Mouse (Mus musculus) midbrain, embryonic 11.5 days (tissue): ENCODE measurements at regions not wholly inside any gene's neighbourhood (a gene's known extent, or its start where the extent isn't known, plus 50 kb on each side); places are given as distances from the start of the nearest gene placed in this dataset.
"Not testable (repeated sequence)": the region's sequence is repeated elsewhere in the genome, so short reads cannot be mapped to it uniquely, and the experiment has no call there.

Experiments
- ATAC-seq: fragments of 200-750 bp; cut with Nextera tagmentation; 2 replicates; pipeline ENCODE4 v1.8.0; 2017; ENCODE audit warnings: moderate TSS enrichment, moderate library complexity; ENCODE audit not compliant: low FRiP score
- DNase-seq: peaks from one replicate; pipeline ENCODE4 v3.0.0; 2015; ENCODE audit warnings: low spot score; ENCODE audit errors: missing footprints
- H3K27ac ChIP-seq: fragments of 300-500 bp; sonication (generic); 2 replicates; pipeline ENCODE4 v1.5.1; 2014; ENCODE audit warnings: low read depth, low read length
- H3K27me3 ChIP-seq: fragments of 300-500 bp; sonication (generic); 2 replicates; pipeline ENCODE4 v1.6.1; 2014; ENCODE audit warnings: mild to moderate bottlenecking, low read length, moderate library complexity, mixed read lengths; ENCODE audit not compliant: control insufficient read depth, insufficient read depth
- H3K36me3 ChIP-seq: fragments of 300-500 bp; sonication (generic); 2 replicates; pipeline ENCODE4 v1.6.1; 2014; ENCODE audit warnings: mild to moderate bottlenecking, low read length, moderate library complexity, mixed read lengths; ENCODE audit not compliant: control insufficient read depth, insufficient read depth
- H3K4me1 ChIP-seq: fragments of 300-500 bp; sonication (generic); 2 replicates; pipeline ENCODE4 v1.6.1; 2014; ENCODE audit warnings: low read length; ENCODE audit not compliant: control insufficient read depth, insufficient read depth
- H3K4me2 ChIP-seq: fragments of 300-500 bp; sonication (generic); 2 replicates; pipeline ENCODE4 v1.6.1; 2014; ENCODE audit warnings: mild to moderate bottlenecking, moderate library complexity
- H3K4me3 ChIP-seq: fragments of 300-500 bp; sonication (generic); 2 replicates; pipeline ENCODE4 v1.5.1; 2014; ENCODE audit warnings: low read depth, low read length
- H3K9ac ChIP-seq: fragments of 300-500 bp; sonication (generic); 2 replicates; pipeline ENCODE4 v1.6.1; 2014; ENCODE audit warnings: low read length
- H3K9me3 ChIP-seq: fragments of 300-500 bp; sonication (generic); 2 replicates; pipeline ENCODE4 v1.6.1; 2016; ENCODE audit warnings: low read length; ENCODE audit not compliant: control insufficient read depth
- WGBS: fragments of 180-500 bp; shearing (Covaris S2); extraction: QIAGEN DNeasy Blood & Tissue Kit; methylation state at CpG from one replicate; pipeline ENCODE4 v1.1.7; 2014; 5-methylcytosine and 5-hydroxymethylcytosine counted together

- Histone ChIP-seq H3K4me2 (no peak overlapping the region), H3K36me3 (no peaks in the 10 kb centered on the region), H3K27ac (no peak overlapping the region), H3K4me1 (no peaks in the 10 kb centered on the region), H3K9ac (no peak overlapping the region), H3K9me3 (no peaks in the 10 kb centered on the region), H3K27me3 (no peaks in the 10 kb centered on the region), H3K4me3 (no peak overlapping the region)
- DNase-seq (no peak), ATAC-seq (no peak)
- 93% methylated on average over 3 of the region's 3 CpGs for WGBS
Measured at GRCm38 (mm10) chr14:48583516-48583915, 90.1 kb downstream of the Otx2 start.

- Histone ChIP-seq H3K4me3 (no peak overlapping the region), H3K4me2 (no peak overlapping the region), H3K9me3 (no peaks in the 10 kb centered on the region), H3K4me1 (no peaks in the 10 kb centered on the region), H3K36me3 (no peaks in the 10 kb centered on the region), H3K27me3 (no peaks in the 10 kb centered on the region), H3K9ac (no peak overlapping the region), H3K27ac (no peak overlapping the region)
- WGBS, result 81% methylated on average over 1 of the region's 1 CpGs
- DNase-seq, result no peak
- ATAC-seq, result no peak
Measured at GRCm38 (mm10) chr14:48582080-48582479, 91.5 kb downstream of the Otx2 start.

DNA sequence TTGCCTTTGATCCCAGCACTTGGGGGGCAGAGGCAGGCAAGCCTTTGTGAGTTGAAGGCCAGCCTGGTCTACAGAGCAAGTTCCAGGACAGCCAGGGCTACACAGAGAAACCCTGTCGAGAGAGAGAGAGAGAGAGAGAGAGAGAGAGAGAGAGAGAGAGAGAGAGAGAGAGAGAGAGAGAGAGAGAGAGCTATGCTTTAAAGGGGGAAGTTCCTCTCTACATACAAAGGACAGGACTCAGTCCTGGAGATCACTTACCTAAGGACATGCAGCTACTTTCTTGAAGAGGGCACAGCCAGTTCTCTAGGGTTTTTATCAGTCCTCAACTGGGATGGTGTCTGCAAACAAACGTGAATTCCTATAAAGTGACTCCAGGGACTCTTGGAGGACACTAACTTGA, 92.3 kb downstream of the Otx2 start:
- not testable (repeated sequence) for H3K9me3 ChIP-seq, H3K4me3 ChIP-seq, H3K27ac ChIP-seq, H3K9ac ChIP-seq, H3K4me2 ChIP-seq, H3K36me3 ChIP-seq, DNase-seq, ATAC-seq, H3K27me3 ChIP-seq, H3K4me1 ChIP-seq
- WGBS, result 26% methylated on average over 1 of the region's 2 CpGs

GRCm38 (mm10) chr14:48580396-48580795, 93.2 kb downstream of the Otx2 start:
- Histone ChIP-seq H3K4me1 (no peaks in the 10 kb centered on the region), H3K27ac (no peak overlapping the region), H3K4me3 (no peak overlapping the region), H3K36me3 (no peaks in the 10 kb centered on the region), H3K27me3 (no peaks in the 10 kb centered on the region), H3K9ac (no peak overlapping the region), H3K9me3 (no peaks in the 10 kb centered on the region), H3K4me2 (no peak overlapping the region)
- ATAC-seq, result peak; percentile 75; the same call in 1 of the 2 replicates
- WGBS, result 22% methylated on average over 9 of the region's 9 CpGs
- DNase-seq, result no peak

GRCm38 (mm10) chr14:48579985-48580384, 93.6 kb downstream of the Otx2 start:
- no peaks in the 10 kb centered on the region for H3K27me3 ChIP-seq
- H3K4me2 ChIP-seq, result no peak overlapping the region
- H3K9me3 ChIP-seq, result no peaks in the 10 kb centered on the region
- ATAC-seq (peak; percentile 42; the same call in 1 of the 2 replicates), DNase-seq (no peak)
- no peak overlapping the region for H3K27ac ChIP-seq
- 82% methylated on average over 5 of the region's 5 CpGs for WGBS
- no peaks in the 10 kb centered on the region for H3K4me1 ChIP-seq
- no peak overlapping the region for H3K4me3 ChIP-seq
- no peaks in the 10 kb centered on the region for H3K36me3 ChIP-seq
- no peak overlapping the region for H3K9ac ChIP-seq
